Mouse (Mus musculus) liver, embryonic 16.5 days (tissue): ENCODE data around the gene Plekho1. TPM values are rescaled to one million over a fixed set of nuclear protein-coding genes. Genes with fewer than 3 reads are reported as not detected.
"Not testable (repeated sequence)": the region's sequence is repeated elsewhere in the genome, so short reads cannot be mapped to it uniquely, and the experiment has no call there.

Experiments used
- ATAC-seq: fragments of 200-750 bp; cut with Nextera tagmentation; 2 replicates; pipeline ENCODE4 v1.8.0; 2017; ENCODE audit warnings: low read depth, mild to moderate bottlenecking, moderate number of reproducible peaks, moderate library complexity
- H3K27ac ChIP-seq: fragments of 300-500 bp; sonication (generic); 2 replicates; pipeline ENCODE4 v1.5.1; 2014; ENCODE audit warnings: mild to moderate bottlenecking, low read length
- H3K27me3 ChIP-seq: fragments of 300-500 bp; sonication (generic); 2 replicates; pipeline ENCODE4 v1.6.1; 2014; ENCODE audit warnings: low read depth, low read length, mixed read lengths; ENCODE audit not compliant: control insufficient read depth, insufficient read depth
- H3K36me3 ChIP-seq: fragments of 300-500 bp; sonication (generic); 2 replicates; pipeline ENCODE4 v1.6.1; 2014; ENCODE audit warnings: mild to moderate bottlenecking; ENCODE audit not compliant: control insufficient read depth, insufficient read depth
- H3K4me1 ChIP-seq: fragments of 300-500 bp; sonication (generic); 2 replicates; pipeline ENCODE4 v1.6.1; 2014; ENCODE audit warnings: low read depth, low read length, mixed read lengths; ENCODE audit not compliant: control insufficient read depth
- H3K4me2 ChIP-seq: fragments of 300-500 bp; sonication (generic); 2 replicates; pipeline ENCODE4 v1.6.1; 2014; ENCODE audit warnings: low read depth, low read length, mixed read lengths
- H3K4me3 ChIP-seq: fragments of 300-500 bp; sonication (generic); 2 replicates; pipeline ENCODE4 v1.5.1; 2014; ENCODE audit warnings: low read depth, mild to moderate bottlenecking, low read length
- H3K9ac ChIP-seq: fragments of 300-500 bp; sonication (generic); 2 replicates; pipeline ENCODE4 v1.6.1; 2014; ENCODE audit warnings: low read depth, low read length
- H3K9me3 ChIP-seq: fragments of 300-500 bp; sonication (generic); replicated peaks from 2 replicates; pipeline ENCODE4 v1.6.1; 2016; ENCODE audit warnings: low read length; ENCODE audit not compliant: control insufficient read depth
- WGBS: fragments of 180-500 bp; shearing (Covaris S2); extraction: QIAGEN DNeasy Blood & Tissue Kit; methylation state at CpG from one replicate; pipeline ENCODE4 v1.1.7; 2014; ENCODE audit not compliant: insufficient replicate concordance; 5-methylcytosine and 5-hydroxymethylcytosine counted together
- polyA plus RNA-seq: library from polyadenylated mRNA; unstranded; fragments of >200 nt; fragmentation: Nextera tagmentation; extraction: Ambion mirVana; gene quantifications from 2 replicates; pipeline ENCODE4 v1.2.1, GENCODE M21; 2015

Plekho1 gene
- polyA plus RNA-seq, 1 experiment from 2014 or later: 4.5 TPM

- H3K9ac ChIP-seq: peak overlapping the region; percentile 80
- H3K27me3 ChIP-seq, ATAC-seq, H3K9me3 ChIP-seq, H3K36me3 ChIP-seq: not testable (repeated sequence)
- H3K4me3 ChIP-seq: peak overlapping the region; percentile 73
- 59% methylated on average over 12 of the region's 12 CpGs for WGBS
- H3K27ac ChIP-seq: peak overlapping the region; percentile 95
- H3K4me1 ChIP-seq: peaks cover 10% of the 10 kb centered on the region
- H3K4me2 ChIP-seq: peak overlapping the region; percentile 92
These were observed 44.2 kb downstream of the Plekho1 start for GRCm38 (mm10) chr3:95951566-95951965.

- Histone ChIP-seq H3K4me2 (peak overlapping the region; percentile 92), H3K9me3 (no peaks in the 10 kb centered on the region), H3K9ac (peak overlapping the region; percentile 80), H3K27me3 (no peaks in the 10 kb centered on the region), H3K27ac (peak overlapping the region; percentile 95), H3K4me1 (peaks cover 10% of the 10 kb centered on the region), H3K36me3 (peaks cover 7% of the 10 kb centered on the region), H3K4me3 (peak overlapping the region; percentile 73)
- peak; percentile 94 for ATAC-seq
- under 1% methylated on average over 49 of the region's 49 CpGs for WGBS
These were observed 44.8 kb downstream of the Plekho1 start for GRCm38 (mm10) chr3:95950763-95951551.

- Histone ChIP-seq H3K9me3 (no peaks in the 10 kb centered on the region), H3K4me2 (no peak overlapping the region), H3K4me3 (no peak overlapping the region), H3K9ac (no peak overlapping the region), H3K4me1 (peaks cover 7% of the 10 kb centered on the region; the same call in 1 of the 2 replicates), H3K36me3 (peaks cover 22% of the 10 kb centered on the region), H3K27me3 (no peaks in the 10 kb centered on the region), H3K27ac (no peak overlapping the region)
- no peak for ATAC-seq
- 78% methylated on average over 5 of the region's 5 CpGs for WGBS
These were observed 47.5 kb downstream of the Plekho1 start for GRCm38 (mm10) chr3:95948325-95948724.

- Histone ChIP-seq H3K9me3 (no peaks in the 10 kb centered on the region), H3K36me3 (peaks cover 46% of the 10 kb centered on the region), H3K27me3 (no peaks in the 10 kb centered on the region), H3K9ac (no peak overlapping the region), H3K4me3 (no peak overlapping the region), H3K4me2 (no peak overlapping the region), H3K27ac (no peak overlapping the region), H3K4me1 (peaks cover 3% of the 10 kb centered on the region; the same call in 1 of the 2 replicates)
- 91% methylated on average over 14 of the region's 14 CpGs for WGBS
- ATAC-seq: no peak
These were observed 50.0 kb downstream of the Plekho1 start for GRCm38 (mm10) chr3:95945731-95946240.

GRCm38 (mm10) chr3:95944742-95945141, 51.1 kb downstream of the Plekho1 start:
- Histone ChIP-seq H3K4me2 (no peak overlapping the region), H3K27me3 (no peaks in the 10 kb centered on the region), H3K27ac (no peak overlapping the region), H3K9ac (no peak overlapping the region), H3K9me3 (no peaks in the 10 kb centered on the region), H3K4me3 (no peak overlapping the region), H3K4me1 (peaks cover 3% of the 10 kb centered on the region; the same call in 1 of the 2 replicates), H3K36me3 (peaks cover 56% of the 10 kb centered on the region)
- WGBS: 69% methylated on average over 8 of the region's 8 CpGs
- peak; percentile 53; the same call in 1 of the 2 replicates for ATAC-seq

GRCm38 (mm10) chr3:95943226-95943625, 52.6 kb downstream of the Plekho1 start:
- no peaks in the 10 kb centered on the region for H3K27me3 ChIP-seq
- no peak overlapping the region for H3K27ac ChIP-seq
- no peak for ATAC-seq
- H3K9me3 ChIP-seq: no peaks in the 10 kb centered on the region
- no peak overlapping the region for H3K4me3 ChIP-seq
- no peak overlapping the region for H3K9ac ChIP-seq
- H3K36me3 ChIP-seq: peaks cover 70% of the 10 kb centered on the region
- WGBS: 89% methylated on average over 7 of the region's 7 CpGs
- no peaks in the 10 kb centered on the region for H3K4me1 ChIP-seq
- no peak overlapping the region for H3K4me2 ChIP-seq

- Histone ChIP-seq H3K4me2 (no peak overlapping the region), H3K27me3 (no peaks in the 10 kb centered on the region), H3K36me3 (peaks cover 75% of the 10 kb centered on the region), H3K9ac (no peak overlapping the region), H3K4me1 (no peaks in the 10 kb centered on the region), H3K9me3 (no peaks in the 10 kb centered on the region), H3K27ac (no peak overlapping the region), H3K4me3 (no peak overlapping the region)
- WGBS: 82% methylated on average over 6 of the region's 6 CpGs
- no peak for ATAC-seq
These were observed 53.1 kb downstream of the Plekho1 start for GRCm38 (mm10) chr3:95942749-95943148.

- ATAC-seq: no peak
- WGBS: 82% methylated on average over 15 of the region's 15 CpGs
- no peaks in the 10 kb centered on the region for H3K4me1 ChIP-seq
- H3K4me3 ChIP-seq: no peak overlapping the region
- H3K27ac ChIP-seq: no peak overlapping the region
- no peaks in the 10 kb centered on the region for H3K9me3 ChIP-seq
- no peak overlapping the region for H3K9ac ChIP-seq
- H3K36me3 ChIP-seq: peaks cover 86% of the 10 kb centered on the region
- H3K27me3 ChIP-seq: no peaks in the 10 kb centered on the region
- no peak overlapping the region for H3K4me2 ChIP-seq
These were observed 57.0 kb downstream of the Plekho1 start for GRCm38 (mm10) chr3:95938835-95939234.
